Mouse (Mus musculus) right cerebral cortex, adult 18-20 months (tissue): ENCODE measurements around the gene Clptm1.
"Not testable (repeated sequence)": the region's sequence is repeated elsewhere in the genome, so short reads cannot be mapped to it uniquely, and the experiment has no call there.

Experiments
- DNase-seq: peaks from one replicate; pipeline ENCODE4 v3.0.0; 2022; ENCODE audit warnings: mixed read lengths

Clptm1 gene

GRCm38 (mm10) chr7:19604606-19605214, 60.1 kb downstream of the Clptm1 start:
- DNase-seq = not testable (repeated sequence)

GRCm38 (mm10) chr7:19603849-19604605, 60.8 kb downstream of the Clptm1 start, which contains the start of gene Clasrp:
Gene Clasrp, minus strand, starts transcription at chr7:19604486.
- DNase-seq = peak; percentile 96

DNA sequence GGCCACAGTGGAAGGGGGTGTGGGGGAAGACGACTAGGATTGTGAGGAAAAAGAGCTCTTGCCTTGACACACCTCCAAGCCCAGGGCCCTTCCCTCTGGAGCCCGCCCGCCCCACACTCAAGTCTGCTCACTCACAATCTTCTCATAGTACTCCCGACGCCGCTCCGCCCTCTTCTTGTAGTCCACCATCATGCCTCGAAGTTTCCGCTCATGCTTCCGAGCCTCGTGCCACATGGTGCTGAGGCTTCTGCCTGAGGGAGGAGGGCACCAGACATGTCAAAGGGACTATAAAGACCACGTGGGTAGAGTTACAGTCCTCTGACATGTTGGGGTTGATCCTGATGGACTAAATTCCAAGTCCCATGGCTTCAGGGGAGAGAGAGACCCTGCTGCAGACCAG, 61.8 kb downstream of the Clptm1 start:
- no peak for DNase-seq

DNA sequence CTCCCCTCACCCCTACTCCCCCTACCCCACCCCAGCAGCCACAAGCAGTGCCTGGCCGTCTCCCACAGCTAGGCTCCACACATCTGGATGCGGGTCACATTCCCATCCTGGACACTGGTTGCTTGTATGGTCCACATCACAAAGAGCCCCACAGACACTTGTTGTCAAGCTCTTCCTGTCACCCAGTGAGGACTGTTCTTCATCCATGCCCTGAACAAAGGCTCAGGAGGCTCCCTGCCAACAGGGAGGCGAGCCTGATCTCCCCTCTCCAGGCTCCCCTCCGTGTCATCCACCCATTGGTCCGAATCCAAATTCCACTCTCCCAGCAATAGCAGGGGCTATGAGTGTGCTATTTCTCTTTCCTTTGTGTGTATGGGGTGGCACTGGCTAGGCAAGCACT, 64.3 kb downstream of the Clptm1 start:
- DNase-seq = peak; percentile 54

- no peak for DNase-seq
These were observed 71.6 kb downstream of the Clptm1 start for GRCm38 (mm10) chr7:19593061-19593730.

- DNase-seq = peak; percentile 82
These were observed 74.9 kb downstream of the Clptm1 start for GRCm38 (mm10) chr7:19589917-19590316.

DNA sequence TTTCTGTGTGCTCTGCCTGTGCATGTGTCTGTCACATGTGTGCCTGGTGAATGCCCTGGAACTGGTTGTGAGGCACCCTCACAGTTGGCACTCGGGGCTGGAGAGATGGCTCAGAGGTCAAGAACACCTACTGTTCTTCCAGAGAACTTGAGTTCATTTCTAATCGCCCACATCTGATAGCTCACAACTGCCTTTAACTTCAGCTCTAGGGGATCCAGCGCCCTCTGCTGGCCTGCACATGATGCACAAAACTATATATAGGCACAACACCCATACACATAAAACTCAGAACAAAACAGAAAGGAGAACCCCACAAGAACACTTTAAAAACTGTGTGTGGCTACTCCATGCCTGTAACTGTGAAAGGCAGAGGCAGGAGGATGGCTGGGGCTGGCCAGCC, 75.6 kb downstream of the Clptm1 start:
- DNase-seq = peak; percentile 50

DNA sequence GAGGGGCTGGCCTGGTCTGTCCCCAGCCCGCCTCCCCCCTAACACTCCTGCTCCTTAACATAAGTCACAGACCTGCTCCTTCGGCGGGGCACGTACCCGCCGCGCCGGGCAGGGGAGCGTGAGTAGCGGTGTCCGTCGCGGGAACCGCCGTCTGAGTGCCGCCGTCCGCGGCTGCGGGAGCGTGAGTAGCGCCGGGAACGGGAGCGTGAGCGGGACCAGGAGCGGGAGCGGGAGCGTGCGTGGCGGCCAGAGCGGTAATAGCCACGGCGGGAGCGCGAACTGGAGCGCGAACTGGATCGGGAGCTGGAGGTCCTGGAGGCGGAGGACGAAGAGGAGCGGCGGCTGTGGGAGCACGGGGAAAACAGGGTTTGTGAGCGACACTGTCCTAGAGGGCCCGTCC, 78.6 kb downstream of the Clptm1 start:
- no peak for DNase-seq
